Mouse (Mus musculus): ENCODE measurements around the gene Tppp2. TPM values are rescaled to one million over a fixed set of nuclear protein-coding genes. Genes with fewer than 3 reads are reported as not detected.
"Not testable (repeated sequence)": the region's sequence is repeated elsewhere in the genome, so short reads cannot be mapped to it uniquely, and the experiment has no call there.

Gene Tppp2
- polyA plus RNA-seq, 1 experiment from 2014 or later, result not detected

GRCm38 (mm10) chr14:51913960-51914762 lies 4.1 kb upstream of the Tppp2 start, which contains the start of gene Ndrg2:
Gene Ndrg2 (minus strand): TSS chr14:51914158.
- peak within 1 kb of the TSS; percentile 90 for H3K27ac ChIP-seq
- no peaks in the 10 kb centered on the region for H3K9me3 ChIP-seq
- H3K27me3 ChIP-seq (ENCODE audit: insufficient read depth, poor library complexity, severe bottlenecking), result peaks cover 8% of the 10 kb centered on the region; the same call in 1 of the 2 replicates
- peak; percentile 85 for DNase-seq (ENCODE audit: low spot score)
- 2% methylated on average over 21 of the region's 23 CpGs for WGBS
- peaks cover 28% of the 10 kb centered on the region for H3K4me1 ChIP-seq
- peak within 1 kb of the TSS; percentile 77 for H3K4me3 ChIP-seq
- peaks cover 21% of the 10 kb centered on the region for H3K36me3 ChIP-seq

GRCm38 (mm10) chr14:51915030-51915429 lies 3.2 kb upstream of the Tppp2 start:
- Histone ChIP-seq H3K4me3 (no peak overlapping the region), H3K36me3 (peaks cover 12% of the 10 kb centered on the region), H3K27ac (peak overlapping the region; percentile 90), H3K27me3 (ENCODE audit: insufficient read depth, poor library complexity, severe bottlenecking) (peaks cover 8% of the 10 kb centered on the region; the same call in 1 of the 2 replicates), H3K4me1 (peaks cover 28% of the 10 kb centered on the region), H3K9me3 (no peaks in the 10 kb centered on the region)
- DNase-seq (ENCODE audit: low spot score), result no peak
- WGBS, result 12% methylated on average over 3 of the region's 3 CpGs

GRCm38 (mm10) chr14:51916539-51916938 lies 1.7 kb upstream of the Tppp2 start:
- WGBS, result 81% methylated on average over 4 of the region's 4 CpGs
- Histone ChIP-seq H3K27me3 (ENCODE audit: insufficient read depth, poor library complexity, severe bottlenecking) (peaks cover 2% of the 10 kb centered on the region; the same call in 1 of the 2 replicates), H3K27ac (no peak overlapping the region), H3K4me3 (no peak overlapping the region), H3K36me3 (peaks cover 1% of the 10 kb centered on the region; the same call in 1 of the 2 replicates), H3K9me3 (no peaks in the 10 kb centered on the region), H3K4me1 (peaks cover 32% of the 10 kb centered on the region)
- no peak for DNase-seq (ENCODE audit: low spot score)

GRCm38 (mm10) chr14:51918966-51919365 lies 741 bp downstream of the Tppp2 start:
- Histone ChIP-seq H3K27ac (no peak overlapping the region), H3K4me1 (peaks cover 41% of the 10 kb centered on the region), H3K36me3 (no peaks in the 10 kb centered on the region), H3K4me3 (no peak overlapping the region), H3K27me3 (ENCODE audit: insufficient read depth, poor library complexity, severe bottlenecking) (no peaks in the 10 kb centered on the region), H3K9me3 (no peaks in the 10 kb centered on the region)
- DNase-seq (ENCODE audit: low spot score), result no peak
- 84% methylated on average over 4 of the region's 4 CpGs for WGBS

DNA sequence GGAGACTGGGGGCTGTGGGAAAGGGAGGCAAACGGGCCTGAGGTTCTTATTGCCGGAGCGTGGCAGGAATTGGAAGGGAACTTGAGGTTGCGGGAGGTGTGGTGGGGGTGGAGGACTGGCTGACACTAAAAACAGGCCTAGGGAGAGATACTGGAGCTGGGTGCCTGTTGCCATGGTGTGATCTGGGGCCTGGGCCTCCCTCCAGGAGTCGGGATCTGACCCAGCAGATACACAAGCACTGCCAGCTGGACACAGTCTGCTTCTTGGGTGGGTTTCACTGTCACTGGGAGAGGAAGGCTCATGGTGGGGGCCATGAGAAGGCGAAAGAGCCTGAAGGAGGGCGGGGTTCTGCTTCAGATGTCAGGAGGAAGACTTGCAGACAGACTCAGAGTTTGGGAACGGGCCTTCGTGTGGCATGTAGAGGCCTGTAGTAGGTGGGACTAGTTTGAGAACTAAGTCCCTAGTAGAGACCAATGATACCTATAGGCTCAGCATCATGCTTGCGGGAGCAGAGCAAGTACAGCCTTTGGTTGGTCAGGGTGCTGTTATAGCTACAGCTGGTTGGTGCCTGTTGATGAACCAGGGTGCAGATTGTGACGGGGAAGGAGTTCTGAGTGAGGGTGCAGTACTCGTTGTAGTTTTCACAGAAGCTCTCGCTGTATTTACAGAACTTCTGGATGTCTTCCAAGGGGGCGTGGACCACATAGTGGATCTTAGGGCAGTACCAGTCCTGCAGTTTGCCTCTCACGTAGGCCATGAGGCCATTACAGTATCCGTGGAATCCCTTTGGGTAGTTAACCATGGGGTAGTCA lies 3.7 kb downstream of the Tppp2 start:
- Histone ChIP-seq H3K36me3 (no peaks in the 10 kb centered on the region), H3K27ac (peak overlapping the region; percentile 64; the same call in 1 of the 2 replicates), H3K9me3 (no peaks in the 10 kb centered on the region), H3K4me1 (peaks cover 32% of the 10 kb centered on the region), H3K4me3 (no peak overlapping the region), H3K27me3 (ENCODE audit: insufficient read depth, poor library complexity, severe bottlenecking) (no peaks in the 10 kb centered on the region)
- no peak for DNase-seq (ENCODE audit: low spot score)
- WGBS, result 72% methylated on average over 16 of the region's 16 CpGs

- Histone ChIP-seq H3K4me3 (no peak within 1 kb of the TSS), H3K36me3 (no peaks in the 10 kb centered on the region), H3K9me3 (no peaks in the 10 kb centered on the region), H3K27ac (peak within 1 kb of the TSS; percentile 64; the same call in 1 of the 2 replicates), H3K27me3 (ENCODE audit: insufficient read depth, poor library complexity, severe bottlenecking) (no peaks in the 10 kb centered on the region), H3K4me1 (peaks cover 32% of the 10 kb centered on the region)
- WGBS, result 84% methylated on average over 7 of the region's 7 CpGs
- DNase-seq (ENCODE audit: low spot score), result no peak
Observed at GRCm38 (mm10) chr14:51922571-51922865, 4.3 kb downstream of the Tppp2 start, which contains the start of gene Rnase13. Gene Rnase13 (minus strand): TSS chr14:51922773.

GRCm38 (mm10) chr14:51922910-51923309 lies 4.7 kb downstream of the Tppp2 start:
- Histone ChIP-seq H3K4me3 (no peak overlapping the region), H3K36me3 (no peaks in the 10 kb centered on the region), H3K27ac (no peak overlapping the region), H3K27me3 (ENCODE audit: insufficient read depth, poor library complexity, severe bottlenecking) (no peaks in the 10 kb centered on the region), H3K4me1 (peaks cover 32% of the 10 kb centered on the region), H3K9me3 (no peaks in the 10 kb centered on the region)
- 82% methylated on average over 2 of the region's 2 CpGs for WGBS
- DNase-seq (ENCODE audit: low spot score), result no peak

- 63% methylated on average over 4 of the region's 4 CpGs for WGBS
- Histone ChIP-seq H3K4me1 (peaks cover 32% of the 10 kb centered on the region), H3K27ac (0 out of 2 replicates have a peak overlapping the region, but pooled peaks have one; percentile 23), H3K4me3 (no peak overlapping the region), H3K27me3 (ENCODE audit: insufficient read depth, poor library complexity, severe bottlenecking) (no peaks in the 10 kb centered on the region), H3K36me3 (no peaks in the 10 kb centered on the region), H3K9me3 (no peaks in the 10 kb centered on the region)
- no peak for DNase-seq (ENCODE audit: low spot score)
Observed at GRCm38 (mm10) chr14:51923492-51923891, 5.3 kb downstream of the Tppp2 start.

GRCm38 (mm10) chr14:51926930-51927329 lies 8.7 kb downstream of the Tppp2 start:
- H3K27ac ChIP-seq; H3K9me3 ChIP-seq; H3K36me3 ChIP-seq; H3K27me3 ChIP-seq (ENCODE audit: insufficient read depth, poor library complexity, severe bottlenecking); H3K4me3 ChIP-seq; DNase-seq (ENCODE audit: low spot score): not testable (repeated sequence)
- WGBS, result 90% methylated on average over 11 of the region's 11 CpGs
- peaks cover 24% of the 10 kb centered on the region for H3K4me1 ChIP-seq

DNA sequence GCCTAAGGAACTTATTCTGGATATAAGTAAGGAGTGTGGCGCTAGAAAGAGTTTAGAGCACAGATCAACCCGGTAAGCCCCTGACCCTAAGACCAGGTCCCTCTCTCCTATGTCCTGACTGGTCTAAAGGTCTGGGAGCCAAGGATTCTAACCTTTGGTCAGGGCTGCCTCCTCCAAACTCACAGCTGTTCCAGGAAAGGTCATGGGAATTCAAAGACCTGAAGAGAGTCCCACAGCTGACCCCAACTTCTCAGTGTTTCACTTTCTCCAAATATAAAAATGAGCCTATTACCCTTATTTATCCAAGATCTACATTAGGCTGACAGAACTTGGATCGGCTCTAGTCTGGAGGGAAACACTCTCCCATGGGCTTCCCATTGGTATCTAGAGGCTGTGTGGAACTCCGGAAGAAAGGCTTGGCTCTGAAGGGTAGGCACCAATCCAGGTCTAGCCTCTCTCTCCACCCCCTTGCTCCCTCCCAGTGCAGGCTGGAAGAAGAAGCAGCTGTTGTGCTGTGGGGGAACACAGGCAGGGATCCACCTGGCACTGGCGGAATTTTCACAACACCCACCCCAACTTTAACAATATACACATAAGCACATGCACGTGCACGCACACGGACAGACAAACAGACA lies 11.2 kb downstream of the Tppp2 start:
- no peak for DNase-seq (ENCODE audit: low spot score)
- no peaks in the 10 kb centered on the region for H3K9me3 ChIP-seq
- H3K27ac ChIP-seq, result no peak overlapping the region
- H3K27me3 ChIP-seq (ENCODE audit: insufficient read depth, poor library complexity, severe bottlenecking), result no peaks in the 10 kb centered on the region
- H3K4me1 ChIP-seq, result no peaks in the 10 kb centered on the region
- no peaks in the 10 kb centered on the region for H3K36me3 ChIP-seq
- no peak overlapping the region for H3K4me3 ChIP-seq
- 72% methylated on average over 8 of the region's 8 CpGs for WGBS

GRCm38 (mm10) chr14:51929968-51930367 lies 11.7 kb downstream of the Tppp2 start:
- Histone ChIP-seq H3K36me3 (no peaks in the 10 kb centered on the region), H3K27me3 (ENCODE audit: insufficient read depth, poor library complexity, severe bottlenecking) (no peaks in the 10 kb centered on the region), H3K4me1 (no peaks in the 10 kb centered on the region), H3K27ac (no peak overlapping the region), H3K9me3 (no peaks in the 10 kb centered on the region), H3K4me3 (no peak overlapping the region)
- 57% methylated on average over 9 of the region's 9 CpGs for WGBS
- DNase-seq (ENCODE audit: low spot score), result no peak

DNA sequence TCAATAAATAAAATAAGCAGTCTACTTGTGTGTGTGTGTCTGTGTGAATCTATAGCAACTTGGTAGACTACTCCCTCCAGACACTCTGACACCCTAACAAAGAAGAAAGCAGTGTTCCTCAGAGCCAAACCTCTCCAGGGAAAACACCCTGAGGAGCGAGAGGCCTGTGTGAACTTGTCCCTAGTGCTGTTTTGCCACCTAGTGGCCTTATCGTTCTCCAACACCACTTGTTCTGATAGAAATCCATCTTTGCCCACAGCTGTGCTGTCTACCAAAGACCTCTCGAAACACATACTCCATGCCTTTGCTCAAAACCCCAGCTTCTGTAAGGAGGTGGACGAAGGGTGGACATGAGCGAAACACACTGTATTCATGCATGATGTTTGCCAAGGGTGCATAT lies 12.6 kb downstream of the Tppp2 start:
- Histone ChIP-seq H3K4me3 (no peak overlapping the region), H3K4me1 (no peaks in the 10 kb centered on the region), H3K36me3 (no peaks in the 10 kb centered on the region), H3K27me3 (ENCODE audit: insufficient read depth, poor library complexity, severe bottlenecking) (no peaks in the 10 kb centered on the region), H3K27ac (peak overlapping the region; percentile 17; the same call in 1 of the 2 replicates), H3K9me3 (no peaks in the 10 kb centered on the region)
- peak; percentile 85 for DNase-seq (ENCODE audit: low spot score)
- 32% methylated on average over 5 of the region's 5 CpGs for WGBS

Measured in heart, embryonic 10.5 days (tissue).